Mouse (Mus musculus): Measurements from ENCODE around the gene Lamc3. TPM values are rescaled to one million over a fixed set of nuclear protein-coding genes. Genes with fewer than 3 reads are reported as not detected.

Gene Lamc3
- not detected for total RNA-seq (2023)

DNA sequence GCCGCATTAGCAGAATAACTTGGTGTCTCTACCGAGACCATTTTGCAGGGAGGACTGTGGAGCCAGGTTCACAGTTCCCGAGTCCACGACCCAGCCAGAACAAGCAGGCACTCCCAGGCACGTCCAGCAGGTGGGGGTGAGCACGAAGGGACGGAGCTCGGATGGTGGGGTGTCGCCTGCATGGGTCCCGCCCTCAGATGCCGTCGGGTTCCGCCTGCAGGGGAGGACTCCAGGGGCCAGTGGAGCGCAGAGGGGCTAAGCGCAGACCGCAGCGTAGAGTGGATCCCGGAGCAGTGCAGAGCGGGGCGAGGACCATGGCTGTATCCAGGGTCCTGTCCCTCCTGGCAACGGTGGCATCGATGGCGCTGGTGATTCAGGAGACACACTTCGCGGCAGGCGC is at the start of gene Lamc3:
TSS of gene Lamc3 (plus strand) at position 262 of the 400 bp plus-strand sequence.

DNA sequence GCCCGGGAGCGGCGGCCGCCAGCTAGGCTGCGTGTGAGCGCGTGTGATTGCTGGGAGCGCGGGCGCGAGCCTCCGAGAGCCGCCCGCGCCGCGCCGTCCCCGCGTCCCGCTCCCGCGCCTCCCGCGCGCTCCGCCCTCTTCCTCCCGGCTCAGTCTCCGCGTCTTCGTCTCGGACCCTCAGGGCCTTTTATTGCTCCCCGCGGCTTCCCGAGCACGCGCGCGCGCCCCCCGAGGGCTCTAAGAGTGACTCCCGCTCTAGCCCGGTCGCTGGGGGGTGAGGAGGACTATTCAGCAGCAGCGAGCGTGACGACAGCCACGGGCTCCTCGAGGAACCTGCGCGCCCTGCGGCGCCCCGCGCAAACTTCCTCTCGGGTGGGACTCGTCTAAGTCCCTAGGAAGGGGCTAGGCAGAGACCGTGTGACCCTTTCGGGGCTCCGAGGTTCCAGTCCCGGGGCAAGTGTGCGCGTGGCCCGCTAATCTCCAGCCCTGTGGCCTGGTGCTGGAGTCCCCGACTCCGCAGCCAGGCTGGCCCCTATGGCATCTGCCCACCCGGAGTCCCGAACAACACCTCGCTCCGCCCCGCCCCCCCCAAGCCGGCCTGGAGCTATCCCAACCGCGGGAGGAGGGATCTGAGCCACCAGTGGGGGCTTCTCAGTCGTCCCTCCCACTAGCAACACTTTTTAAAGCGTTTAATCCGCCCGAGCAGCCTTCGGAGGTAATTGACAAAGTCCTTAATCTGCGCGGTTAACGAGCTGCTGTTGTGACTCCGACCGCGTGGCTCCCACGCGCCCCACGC is 41.0 kb upstream of the Lamc3 start, which contains the start of gene Fibcd1:
TSS of gene Fibcd1 (minus strand) at position 110 of the 796 bp plus-strand sequence.

DNA sequence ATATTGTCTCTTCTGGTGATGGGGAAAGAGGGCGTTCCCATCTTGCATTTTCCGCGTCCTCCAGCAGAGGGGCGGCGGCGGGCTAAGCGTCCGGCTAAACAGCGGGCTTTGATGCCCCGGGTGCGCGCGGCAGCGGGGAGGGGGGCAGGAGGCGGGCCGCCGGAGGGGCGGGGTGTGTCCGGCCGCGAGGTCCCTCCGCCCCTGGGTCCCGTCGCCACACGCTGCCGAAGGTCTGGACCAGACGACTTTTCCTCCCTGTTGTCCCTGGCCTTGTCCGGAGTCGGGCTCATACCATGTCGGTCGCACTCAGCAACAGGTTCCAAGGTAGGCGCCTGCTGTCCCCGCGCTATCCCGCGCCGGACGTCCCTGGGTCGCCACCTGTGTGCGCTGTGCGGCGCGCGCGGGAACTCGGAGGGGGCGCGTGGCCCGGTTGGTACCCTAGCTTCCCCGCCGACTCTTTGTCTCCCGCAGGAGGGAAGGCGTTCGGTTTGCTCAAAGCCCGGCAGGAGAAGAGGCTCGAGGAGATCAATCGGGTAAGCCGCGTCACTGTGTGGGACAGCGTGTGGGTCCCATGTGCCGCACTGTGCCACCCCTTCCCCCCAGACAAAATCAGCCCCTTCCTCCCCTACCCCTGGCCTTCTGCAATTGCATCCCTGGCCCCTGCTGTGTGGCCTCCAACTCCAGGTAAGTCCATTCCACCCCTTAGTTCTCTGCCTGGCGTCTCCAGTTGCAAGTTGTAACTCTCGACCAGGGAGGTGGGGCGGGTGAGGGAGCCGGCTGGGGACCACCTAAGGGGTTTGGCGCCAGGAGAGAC is 63.2 kb downstream of the Lamc3 start, which contains the start of gene Aif1l:
TSS of gene Aif1l (plus strand) at position 82 of the 814 bp plus-strand sequence.

DNA sequence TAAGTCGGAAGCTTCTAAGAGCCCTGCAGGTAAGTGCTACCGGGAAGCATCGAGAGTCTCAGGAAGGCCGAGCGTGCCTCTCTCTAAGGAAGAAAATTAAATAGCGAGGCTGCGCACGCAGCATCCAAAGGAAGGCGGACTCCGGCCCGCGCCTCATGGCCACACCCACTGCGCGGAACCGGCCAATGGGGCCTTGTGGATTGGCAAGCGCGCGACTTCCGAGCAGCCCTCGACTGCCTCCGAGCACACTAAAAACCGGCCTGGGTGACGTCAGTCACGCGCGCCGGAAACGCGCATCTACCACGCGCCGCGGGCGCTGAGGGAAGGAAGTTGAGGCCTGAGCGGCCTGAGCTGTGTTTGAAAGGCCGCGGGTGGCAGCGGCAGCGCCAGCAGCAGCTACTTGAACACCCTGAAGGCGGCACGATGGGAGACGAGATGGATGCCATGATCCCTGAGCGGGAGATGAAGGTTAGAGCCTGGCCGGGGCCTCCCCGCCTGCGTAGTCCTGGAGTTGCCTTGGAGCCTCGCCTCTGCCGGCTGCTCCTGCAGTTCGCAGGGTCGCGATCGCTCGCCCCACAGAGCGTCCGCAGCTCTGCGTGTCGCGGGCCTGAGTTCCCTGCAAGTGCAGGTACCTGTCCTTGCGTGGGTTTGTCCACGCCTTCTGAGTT is 87.2 kb downstream of the Lamc3 start, which contains the start of gene Nup214:
TSS of gene Nup214 (plus strand) at position 296 of the 668 bp plus-strand sequence.

Other genes with a start within 250 kb of the Lamc3 start
- gene Prdm12, start 247.3 kb upstream of the Lamc3 start, total RNA-seq (2023): not detected
- gene Exosc2, start 216.6 kb upstream of the Lamc3 start, total RNA-seq (2023): 10 to 100 TPM; 12.3 to 15.9 TPM
- gene Abl1, start 198.9 kb upstream of the Lamc3 start, total RNA-seq (2023): 10 to 100 TPM; 38.1 to 39.0 TPM
- under 1 TPM in 1 of 2 experiments, not detected in 1; 0.20 TPM for gene Qrfp, start 76.7 kb upstream of the Lamc3 start, total RNA-seq (2023)
- gene Fibcd1, start 41.3 kb upstream of the Lamc3 start, total RNA-seq (2023): not detected
- gene Aif1l, start 62.8 kb downstream of the Lamc3 start, total RNA-seq (2023): not detected
- 10 to 100 TPM; 58.8 to 63.5 TPM for gene Nup214, start 87.1 kb downstream of the Lamc3 start, total RNA-seq (2023)
- 10 to 100 TPM; 12.5 to 17.8 TPM for gene Fam78a, start 197.6 kb downstream of the Lamc3 start, total RNA-seq (2023)
- gene Plpp7, start 208.2 kb downstream of the Lamc3 start, total RNA-seq (2023): under 1 TPM; 0.38 to 0.46 TPM

Measured in neutrophil, adult 83 days (primary cell).